Mouse (Mus musculus): Measurements from ENCODE around the gene 0610040J01Rik.
"Not testable (repeated sequence)": the region's sequence is repeated elsewhere in the genome, so short reads cannot be mapped to it uniquely, and the experiment has no call there.

0610040J01Rik gene

GRCm38 (mm10) chr5:63831054-63831453, 18.9 kb downstream of the 0610040J01Rik start:
- no peak for DNase-seq

GRCm38 (mm10) chr5:63833955-63834354, 21.8 kb downstream of the 0610040J01Rik start:
- DNase-seq = no peak

GRCm38 (mm10) chr5:63834435-63834834, 22.3 kb downstream of the 0610040J01Rik start:
- DNase-seq = no peak

- DNase-seq = no peak
Measured at GRCm38 (mm10) chr5:63837115-63837514, 25.0 kb downstream of the 0610040J01Rik start.

GRCm38 (mm10) chr5:63837851-63838250, 25.7 kb downstream of the 0610040J01Rik start:
- DNase-seq = no peak

- DNase-seq = no peak
Measured at GRCm38 (mm10) chr5:63839801-63840416, 27.7 kb downstream of the 0610040J01Rik start.

GRCm38 (mm10) chr5:63847080-63847479, 34.9 kb downstream of the 0610040J01Rik start:
- no peak for DNase-seq

GRCm38 (mm10) chr5:63847541-63848226, 35.5 kb downstream of the 0610040J01Rik start:
- no peak for DNase-seq

- no peak for DNase-seq
Measured at GRCm38 (mm10) chr5:63858901-63859300, 46.7 kb downstream of the 0610040J01Rik start.

GRCm38 (mm10) chr5:63867421-63867820, 55.3 kb downstream of the 0610040J01Rik start:
- DNase-seq = no peak

GRCm38 (mm10) chr5:63872176-63872932, 60.2 kb downstream of the 0610040J01Rik start:
- no peak for DNase-seq

- DNase-seq = peak; percentile 47
Measured at GRCm38 (mm10) chr5:63874880-63875279, 62.7 kb downstream of the 0610040J01Rik start.

GRCm38 (mm10) chr5:63876081-63876480, 63.9 kb downstream of the 0610040J01Rik start:
- DNase-seq = no peak

- no peak for DNase-seq
Measured at GRCm38 (mm10) chr5:63879026-63879425, 66.9 kb downstream of the 0610040J01Rik start.

GRCm38 (mm10) chr5:63886292-63886691, 74.1 kb downstream of the 0610040J01Rik start:
- no peak for DNase-seq

- DNase-seq = peak; percentile 15
Measured at GRCm38 (mm10) chr5:63886709-63887108, 74.5 kb downstream of the 0610040J01Rik start.

- DNase-seq = no peak
Measured at GRCm38 (mm10) chr5:63887111-63887510, 74.9 kb downstream of the 0610040J01Rik start.

- no peak for DNase-seq
Measured at GRCm38 (mm10) chr5:63891241-63891640, 79.1 kb downstream of the 0610040J01Rik start.

GRCm38 (mm10) chr5:63891912-63892311, 79.7 kb downstream of the 0610040J01Rik start:
- DNase-seq = no peak

GRCm38 (mm10) chr5:63897001-63897819, 85.0 kb downstream of the 0610040J01Rik start:
- DNase-seq = not testable (repeated sequence)

GRCm38 (mm10) chr5:63897820-63898110, 85.6 kb downstream of the 0610040J01Rik start:
- DNase-seq = no peak

GRCm38 (mm10) chr5:63903329-63903728, 91.2 kb downstream of the 0610040J01Rik start:
- DNase-seq = no peak
